Mouse (Mus musculus) left cerebral cortex, adult 6 months (tissue): ENCODE measurements around the gene Gm595. TPM values are rescaled to one million over a fixed set of nuclear protein-coding genes. Genes with fewer than 3 reads are reported as not detected.

Source experiments
- long read RNA-seq, 2 experiments: library from polyadenylated mRNA; unstranded; transcript quantifications; one replicate each; pipeline ENCODE4 v2.0.0; 2019 to 2020
- polyA plus RNA-seq: library from polyadenylated mRNA; unstranded; fragments of <200 nt; fragmentation: Nextera tagmentation; gene quantifications from 2 replicates; pipeline ENCODE4 v1.2.3, GENCODE M21; 2021

The Gm595 gene
- not detected in 2 replicates for polyA plus RNA-seq
- long read RNA-seq, experiment 1: 0 reads
- long read RNA-seq, experiment 2: 0 reads

GRCm38 (mm10) chrX:48877613-48878012 is at the start of gene Gm595:
Gene Gm595 (minus strand): TSS chrX:48877713.

Other genes starting within 250 kb of the Gm595 start
- gene Gpr119, start 203.2 kb downstream of the Gm595 start, polyA plus RNA-seq: not detected in 2 replicates
- gene Rbmx2, start 182.7 kb downstream of the Gm595 start, polyA plus RNA-seq: 13.5 and 15.4 TPM in 2 replicates